ENCODE assay signal across 12 mouse cellular contexts in genomic region chr8:70179082-70179481, GRCm38 (mm10). TPM values are rescaled to one million over a fixed set of nuclear protein-coding genes. Genes with fewer than 3 reads are reported as not detected.
DNase-seq lines count a peak whose midpoint lies in the region; ATAC-seq and TF ChIP-seq lines count a peak whose summit lies in the region.
"Had no signal": no experiment of that assay in that cellular context is flagged by ENCODE, and none has a peak within 500 bp of the region (broad histone marks: within the 10 kb centered on the region; RNA-seq: fewer than 3 reads in every experiment).

No protein-coding gene starts in this region.

- 97% methylated on average over 4 of the region's 4 CpGs for WGBS in kidney, postnatal 0 days
- 97% methylated on average over 4 of the region's 4 CpGs for WGBS in kidney, embryonic 15.5 days

- H3K4me2 ChIP-seq in kidney, postnatal 0 days (ENCODE audit: low read length) = no peak overlapping the region
- no peak overlapping the region for H3K4me2 ChIP-seq in kidney, embryonic 15.5 days
- H3K4me2 ChIP-seq: embryonic facial prominence, embryonic 12.5 days; heart, embryonic 13.5 days had no signal

- no peak for ATAC-seq in kidney, postnatal 0 days (replicated peaks; ENCODE audit: low FRiP score, low read depth)
- ATAC-seq in kidney, embryonic 15.5 days (replicated peaks; ENCODE audit: low FRiP score) = no peak
- no peak; the same call in 1 of the 2 replicates for ATAC-seq in granulocyte monocyte progenitor cell, adult 5-6 weeks (replicated peaks; ENCODE audit: poor library complexity, severe bottlenecking)

- no peak overlapping the region for H3K4me3 ChIP-seq in kidney, postnatal 0 days (replicated peaks; ENCODE audit: low read depth, low read length)
- H3K4me3 ChIP-seq in kidney, embryonic 15.5 days (replicated peaks) = no peak overlapping the region
- H3K4me3 ChIP-seq: embryonic facial prominence, embryonic 12.5 days; heart, embryonic 13.5 days had no signal

- no peaks in the 10 kb centered on the region for H3K27me3 ChIP-seq in kidney, postnatal 0 days (ENCODE audit: insufficient read depth, low read length)
- H3K27me3 ChIP-seq in kidney, embryonic 15.5 days = no peaks in the 10 kb centered on the region
- H3K27me3 ChIP-seq: embryonic facial prominence, embryonic 12.5 days; heart, embryonic 13.5 days had no signal

- peak; percentile 37 for DNase-seq in kidney, postnatal 0 days (ENCODE audit: low spot score)
- peak; percentile 34 for DNase-seq in thymus, postnatal 0 days (ENCODE audit: low spot score)
- no peak for DNase-seq in thymus, postnatal 36 days
- DNase-seq in embryo, embryonic 10.5 days (ENCODE audit: low spot score) = peak; percentile 26
- DNase-seq in adrenal gland, adult 2 months = no peak
- no peak for DNase-seq in urinary bladder, postnatal 14 days (ENCODE audit: low spot score)
- DNase-seq: right cerebral cortex, postnatal 25 days had no signal

- no peak overlapping the region for H3K9ac ChIP-seq in kidney, postnatal 0 days (ENCODE audit: low read depth, low read length)
- no peak overlapping the region for H3K9ac ChIP-seq in kidney, embryonic 15.5 days
- H3K9ac ChIP-seq: embryonic facial prominence, embryonic 12.5 days; heart, embryonic 13.5 days had no signal

- no peaks in the 10 kb centered on the region for H3K4me1 ChIP-seq in kidney, postnatal 0 days (replicated peaks; ENCODE audit: insufficient read depth, low read length)
- peaks cover 4% of the 10 kb centered on the region; the same call in 1 of the 2 replicates for H3K4me1 ChIP-seq in kidney, embryonic 15.5 days

- H3K9me3 ChIP-seq in kidney, postnatal 0 days (replicated peaks; ENCODE audit: low read length) = no peaks in the 10 kb centered on the region
- H3K9me3 ChIP-seq in kidney, embryonic 15.5 days (replicated peaks) = no peaks in the 10 kb centered on the region
- H3K9me3 ChIP-seq: embryonic facial prominence, embryonic 12.5 days; heart, embryonic 13.5 days had no signal

- H3K36me3 ChIP-seq in kidney, postnatal 0 days (ENCODE audit: insufficient read depth, low read length) = peaks cover 33% of the 10 kb centered on the region; the same call in 1 of the 2 replicates
- peaks cover 74% of the 10 kb centered on the region for H3K36me3 ChIP-seq in kidney, embryonic 15.5 days

- peak; percentile 66 for TF ChIP-seq CTCF in kidney, postnatal 0 days (IDR thresholded peaks at IDR 0.05; ENCODE audit: low read depth)

- no peak overlapping the region for H3K27ac ChIP-seq in kidney, postnatal 0 days
- no peak overlapping the region for H3K27ac ChIP-seq in kidney, embryonic 15.5 days
- H3K27ac ChIP-seq: embryonic facial prominence, embryonic 12.5 days; heart, embryonic 13.5 days had no signal

RNA-seq across cellular contexts. Expression of gene Tmem161a, which starts 6.9 kb away (rescaled TPM):
- 52.3 and 62.4 TPM in 2 replicates for polyA plus RNA-seq in kidney, postnatal 0 days (2015; fragmentation: Nextera tagmentation; extraction: Ambion mirVana)
- 71.8 and 76.3 TPM in 2 replicates for polyA plus RNA-seq in kidney, embryonic 15.5 days (2015; fragmentation: Nextera tagmentation; extraction: Ambion mirVana)
- 41.5 and 44.1 TPM in 2 replicates for polyA plus RNA-seq in thymus, postnatal 0 days (2015; fragmentation: Nextera tagmentation; extraction: Ambion mirVana)
- 10 to 100 TPM; 66.5 to 74.0 TPM for total RNA-seq in adrenal gland, adult 2 months (2021)
- 277 and 300 TPM in 2 replicates for polyA plus RNA-seq in adrenal gland, adult 2 months (2012; rRNA removed)
- 15.6 and 29.6 TPM in 2 replicates for total RNA-seq in granulocyte monocyte progenitor cell, adult 5-6 weeks (2014; fragmentation: Nextera tagmentation)
- total RNA-seq in granulocyte monocyte progenitor cell, adult 5-6 weeks (2017) = 9.4 and 21.4 TPM in 2 replicates

RNA-seq across cellular contexts. Expression of gene Slc25a42, which starts 33.0 kb away (rescaled TPM):
- 5.6 TPM in 2 replicates for polyA plus RNA-seq in kidney, postnatal 0 days (2015; fragmentation: Nextera tagmentation; extraction: Ambion mirVana)
- 4.8 and 5.1 TPM in 2 replicates for polyA plus RNA-seq in kidney, embryonic 15.5 days (2015; fragmentation: Nextera tagmentation; extraction: Ambion mirVana)
- 6.2 and 9.0 TPM in 2 replicates for polyA plus RNA-seq in thymus, postnatal 0 days (2015; fragmentation: Nextera tagmentation; extraction: Ambion mirVana)
- 10 to 100 TPM; 40.9 to 49.3 TPM for total RNA-seq in adrenal gland, adult 2 months (2021)
- polyA plus RNA-seq in adrenal gland, adult 2 months (2012; rRNA removed) = 72.6 and 85.8 TPM in 2 replicates
- total RNA-seq in granulocyte monocyte progenitor cell, adult 5-6 weeks (2014; fragmentation: Nextera tagmentation) = 3.2 and 5.5 TPM in 2 replicates
- total RNA-seq in granulocyte monocyte progenitor cell, adult 5-6 weeks (2017) = 0.62 and 1.2 TPM in 2 replicates

RNA-seq across cellular contexts. Expression of gene Mef2b, which starts 39.6 kb away (rescaled TPM):
- 0.28 and 0.37 TPM in 2 replicates for polyA plus RNA-seq in kidney, postnatal 0 days (2015; fragmentation: Nextera tagmentation; extraction: Ambion mirVana)
- polyA plus RNA-seq in kidney, embryonic 15.5 days (2015; fragmentation: Nextera tagmentation; extraction: Ambion mirVana) = 0.17 and 0.29 TPM in 2 replicates
- polyA plus RNA-seq in thymus, postnatal 0 days (2015; fragmentation: Nextera tagmentation; extraction: Ambion mirVana) = 7.5 and 9.8 TPM in 2 replicates
- under 1 TPM; 0.45 to 0.63 TPM for total RNA-seq in adrenal gland, adult 2 months (2021)
- 1.5 and 2.2 TPM in 2 replicates for polyA plus RNA-seq in adrenal gland, adult 2 months (2012; rRNA removed)
- not detected in 2 replicates for total RNA-seq in granulocyte monocyte progenitor cell, adult 5-6 weeks (2014; fragmentation: Nextera tagmentation)
- not detected in 2 replicates for total RNA-seq in granulocyte monocyte progenitor cell, adult 5-6 weeks (2017)
- total RNA-seq: left cerebral cortex, adult 18-20 months had no signal

RNA-seq across cellular contexts. Expression of gene Borcs8, which starts 39.8 kb away (rescaled TPM):
- 48.3 and 49.3 TPM in 2 replicates for polyA plus RNA-seq in kidney, postnatal 0 days (2015; fragmentation: Nextera tagmentation; extraction: Ambion mirVana)
- 45.0 and 47.8 TPM in 2 replicates for polyA plus RNA-seq in kidney, embryonic 15.5 days (2015; fragmentation: Nextera tagmentation; extraction: Ambion mirVana)
- 67.0 and 88.3 TPM in 2 replicates for polyA plus RNA-seq in thymus, postnatal 0 days (2015; fragmentation: Nextera tagmentation; extraction: Ambion mirVana)
- total RNA-seq in adrenal gland, adult 2 months (2021) = 10 to 100 TPM; 57.1 to 57.8 TPM
- 70.4 and 84.8 TPM in 2 replicates for polyA plus RNA-seq in adrenal gland, adult 2 months (2012; rRNA removed)
- total RNA-seq in granulocyte monocyte progenitor cell, adult 5-6 weeks (2014; fragmentation: Nextera tagmentation) = 26.6 and 53.7 TPM in 2 replicates
- total RNA-seq in granulocyte monocyte progenitor cell, adult 5-6 weeks (2017) = 34.3 and 40.0 TPM in 2 replicates

RNA-seq across cellular contexts. Expression of gene Rfxank, which starts 40.1 kb away (rescaled TPM):
- 13.4 and 13.7 TPM in 2 replicates for polyA plus RNA-seq in kidney, postnatal 0 days (2015; fragmentation: Nextera tagmentation; extraction: Ambion mirVana)
- 18.3 and 22.7 TPM in 2 replicates for polyA plus RNA-seq in kidney, embryonic 15.5 days (2015; fragmentation: Nextera tagmentation; extraction: Ambion mirVana)
- 21.7 and 24.1 TPM in 2 replicates for polyA plus RNA-seq in thymus, postnatal 0 days (2015; fragmentation: Nextera tagmentation; extraction: Ambion mirVana)
- total RNA-seq in adrenal gland, adult 2 months (2021) = 10 to 100 TPM; 15.4 to 18.0 TPM
- 13.6 and 16.6 TPM in 2 replicates for polyA plus RNA-seq in adrenal gland, adult 2 months (2012; rRNA removed)
- total RNA-seq in granulocyte monocyte progenitor cell, adult 5-6 weeks (2014; fragmentation: Nextera tagmentation) = 4.8 and 6.9 TPM in 2 replicates
- 5.9 and 11.6 TPM in 2 replicates for total RNA-seq in granulocyte monocyte progenitor cell, adult 5-6 weeks (2017)

Comparison
In these comparisons a context has a peak if more than half of its experiments do, and no peak if none do; other contexts are left out.
1. DNase-seq: peak in kidney, postnatal 0 days (single experiment), thymus, postnatal 0 days (single experiment) and embryo, embryonic 10.5 days (single experiment); none in thymus, postnatal 36 days (0 of 2), adrenal gland, adult 2 months (single experiment) and urinary bladder, postnatal 14 days (single experiment).